Mouse (Mus musculus) liver, postnatal 0 days (tissue): ENCODE measurements around the gene Ythdf1. TPM values are rescaled to one million over a fixed set of nuclear protein-coding genes. Genes with fewer than 3 reads are reported as not detected.

ENCODE experiments used
- ATAC-seq: fragments of 200-750 bp; cut with Nextera tagmentation; 2 replicates; pipeline ENCODE4 v1.8.0; 2017; ENCODE audit warnings: mild to moderate bottlenecking, moderate library complexity
- DNase-seq: peaks from one replicate; pipeline ENCODE4 v3.0.0-alpha.2; 2016
- H3K27ac ChIP-seq: fragments of 300-500 bp; sonication (generic); 2 replicates; pipeline ENCODE4 v1.5.1; 2014; ENCODE audit warnings: antibody characterized with exemption, moderate library complexity, mild to moderate bottlenecking, low read depth
- H3K27me3 ChIP-seq: fragments of 300-500 bp; sonication (generic); 2 replicates; pipeline ENCODE4 v1.6.1; 2014; ENCODE audit warnings: low read length, control low read depth, mixed read lengths; ENCODE audit not compliant: insufficient read depth
- H3K36me3 ChIP-seq: fragments of 300-500 bp; sonication (generic); replicated peaks from 2 replicates; pipeline ENCODE4 v1.6.1; 2014; ENCODE audit warnings: mild to moderate bottlenecking, control low read depth, low read length, moderate library complexity, mixed read lengths; ENCODE audit not compliant: insufficient read depth
- H3K4me1 ChIP-seq: fragments of 300-500 bp; sonication (generic); 2 replicates; pipeline ENCODE4 v1.6.1; 2014; ENCODE audit warnings: antibody characterized with exemption, mild to moderate bottlenecking, control low read depth; ENCODE audit not compliant: insufficient read depth
- H3K4me2 ChIP-seq: fragments of 300-500 bp; sonication (generic); 2 replicates; pipeline ENCODE4 v1.6.1; 2014; ENCODE audit warnings: low read depth, mild to moderate bottlenecking, low read length, moderate library complexity, mixed read lengths
- H3K4me3 ChIP-seq: fragments of 300-500 bp; sonication (generic); 2 replicates; pipeline ENCODE4 v1.5.1; 2014; ENCODE audit warnings: low read depth, low read length
- H3K9ac ChIP-seq: fragments of 300-500 bp; sonication (generic); replicated peaks from 2 replicates; pipeline ENCODE4 v1.6.1; 2014; ENCODE audit warnings: mild to moderate bottlenecking, moderate library complexity
- H3K9me3 ChIP-seq: fragments of 300-500 bp; sonication (generic); 2 replicates; pipeline ENCODE4 v1.6.1; 2016; ENCODE audit warnings: mild to moderate bottlenecking, control low read depth, low read length, mixed read lengths
- CTCF ChIP-seq: sonication (generic); IDR thresholded peaks from 2 replicates; pipeline ENCODE4 v1.5.1; 2016; ENCODE audit warnings: antibody characterized with exemption, low read depth
- EP300 ChIP-seq: IDR thresholded peaks from 2 replicates; pipeline ENCODE4 v1.6.1; 2016; ENCODE audit warnings: antibody characterized with exemption, low read depth, mild to moderate bottlenecking
- WGBS: fragments of 180-500 bp; shearing (Covaris S2); extraction: QIAGEN DNeasy Blood & Tissue Kit; methylation state at CpG from one replicate; pipeline ENCODE4 v1.1.7; 2014; ENCODE audit not compliant: insufficient replicate concordance; 5-methylcytosine and 5-hydroxymethylcytosine counted together
- polyA plus RNA-seq: library from polyadenylated mRNA; unstranded; fragments of >200 nt; fragmentation: Nextera tagmentation; extraction: Ambion mirVana; gene quantifications from 2 replicates; pipeline ENCODE4 v1.2.1, GENCODE M21; 2015

Ythdf1 gene
- polyA plus RNA-seq, 1 experiment from 2014 or later = 17.8 TPM

GRCm38 (mm10) chr2:180941869-180942268, 21.1 kb upstream of the Ythdf1 start:
- Histone ChIP-seq H3K4me1 (no peaks in the 10 kb centered on the region), H3K9ac (no peak overlapping the region), H3K4me3 (no peak overlapping the region), H3K27me3 (no peaks in the 10 kb centered on the region), H3K27ac (no peak overlapping the region), H3K9me3 (no peaks in the 10 kb centered on the region), H3K4me2 (no peak overlapping the region), H3K36me3 (no peaks in the 10 kb centered on the region)
- no peak for ATAC-seq
- DNase-seq = no peak
- TF ChIP-seq CTCF (no peak), EP300 (no peak)

GRCm38 (mm10) chr2:180940187-180940586, 19.4 kb upstream of the Ythdf1 start:
- no peaks in the 10 kb centered on the region for H3K27me3 ChIP-seq
- H3K9me3 ChIP-seq = no peaks in the 10 kb centered on the region
- TF ChIP-seq EP300 (no peak), CTCF (no peak)
- no peak overlapping the region for H3K9ac ChIP-seq
- no peak overlapping the region for H3K4me3 ChIP-seq
- H3K36me3 ChIP-seq = no peaks in the 10 kb centered on the region
- DNase-seq = no peak
- no peak overlapping the region for H3K27ac ChIP-seq
- no peaks in the 10 kb centered on the region for H3K4me1 ChIP-seq
- H3K4me2 ChIP-seq = no peak overlapping the region
- no peak for ATAC-seq

- Histone ChIP-seq H3K36me3 (no peaks in the 10 kb centered on the region), H3K4me1 (no peaks in the 10 kb centered on the region), H3K27ac (no peak overlapping the region), H3K9me3 (no peaks in the 10 kb centered on the region), H3K4me2 (no peak overlapping the region), H3K27me3 (0 out of 2 replicates have a peak, but pooled peaks cover 3% of the 10 kb centered on the region), H3K9ac (no peak overlapping the region), H3K4me3 (no peak overlapping the region)
- 52% methylated on average over 1 of the region's 1 CpGs for WGBS
- TF ChIP-seq CTCF (no peak), EP300 (no peak)
- no peak for ATAC-seq
- no peak for DNase-seq
Observed at GRCm38 (mm10) chr2:180932418-180932817, 11.7 kb upstream of the Ythdf1 start.

- DNase-seq = no peak
- H3K27ac ChIP-seq = no peak within 1 kb of the TSS
- ATAC-seq = no peak
Observed at GRCm38 (mm10) chr2:180928723-180929122, 8.0 kb upstream of the Ythdf1 start, which contains the start of gene Birc7. Birc7 (plus strand) TSS chr2:180929023.

GRCm38 (mm10) chr2:180925176-180925575, 4.4 kb upstream of the Ythdf1 start:
- TF ChIP-seq CTCF (peak; percentile 95), EP300 (no peak)
- Histone ChIP-seq H3K27ac (no peak overlapping the region), H3K9ac (no peak overlapping the region), H3K4me3 (no peak overlapping the region), H3K36me3 (no peaks in the 10 kb centered on the region), H3K9me3 (no peaks in the 10 kb centered on the region), H3K4me1 (peaks cover 5% of the 10 kb centered on the region), H3K4me2 (no peak overlapping the region), H3K27me3 (no peaks in the 10 kb centered on the region)
- ATAC-seq (no peak), DNase-seq (peak; percentile 81)
- WGBS = 4% methylated on average over 4 of the region's 4 CpGs

More at GRCm38 (mm10) chr2:180928723-180929122, 8.0 kb upstream of the Ythdf1 start, which contains the start of gene Birc7:
- Histone ChIP-seq H3K36me3 (no peaks in the 10 kb centered on the region), H3K4me2 (no peak within 1 kb of the TSS), H3K27me3 (no peaks in the 10 kb centered on the region), H3K9ac (no peak within 1 kb of the TSS), H3K4me1 (no peaks in the 10 kb centered on the region), H3K9me3 (no peaks in the 10 kb centered on the region), H3K4me3 (no peak within 1 kb of the TSS)
- WGBS = 57% methylated on average over 4 of the region's 4 CpGs
- no peak for TF ChIP-seq CTCF
- no peak for TF ChIP-seq EP300

GRCm38 (mm10) chr2:180922739-180923138, 2.0 kb upstream of the Ythdf1 start:
- Histone ChIP-seq H3K27ac (no peak overlapping the region), H3K36me3 (peaks cover 11% of the 10 kb centered on the region), H3K9me3 (no peaks in the 10 kb centered on the region), H3K4me1 (peaks cover 14% of the 10 kb centered on the region), H3K4me2 (no peak overlapping the region), H3K4me3 (no peak overlapping the region), H3K9ac (no peak overlapping the region), H3K27me3 (no peaks in the 10 kb centered on the region)
- WGBS = 74% methylated on average over 6 of the region's 6 CpGs
- TF ChIP-seq EP300 = no peak
- TF ChIP-seq CTCF = no peak
- ATAC-seq (no peak), DNase-seq (no peak)
